In genomic region chr4:95053041-95053790, GRCm38 (mm10) we compare ENCODE assay signal across 8 mouse cellular contexts. TPM values are rescaled to one million over a fixed set of nuclear protein-coding genes. Genes with fewer than 3 reads are reported as not detected.
A peak's percentile ranks its signal among the peaks of the same experiment; 100 is the strongest.
DNase-seq lines count a peak whose midpoint lies in the region; ATAC-seq and TF ChIP-seq lines count a peak whose summit lies in the region.

No protein-coding gene starts in this region.

- WGBS in forebrain, embryonic 12.5 days = under 1% methylated on average over 29 of the region's 29 CpGs
- WGBS in heart, postnatal 0 days = under 1% methylated on average over 29 of the region's 29 CpGs
- under 1% methylated on average over 29 of the region's 29 CpGs for WGBS in liver, embryonic 14.5 days (ENCODE audit: insufficient replicate concordance)
- WGBS in stomach, embryonic 15.5 days = under 1% methylated on average over 29 of the region's 29 CpGs

- TF ChIP-seq EP300 in heart, postnatal 0 days (IDR thresholded peaks at IDR 0.05; ENCODE audit: low read depth) = no peak; the same call in none of the 2 replicates
- no peak for TF ChIP-seq EP300 in liver, embryonic 14.5 days (IDR thresholded peaks at IDR 0.05; ENCODE audit: low read depth)

- ATAC-seq in forebrain, embryonic 12.5 days (ENCODE audit: low FRiP score) = peak; percentile 57
- ATAC-seq in heart, postnatal 0 days (ENCODE audit: insufficient read depth, low read depth) = peak; percentile 45
- ATAC-seq in liver, embryonic 14.5 days (ENCODE audit: insufficient read depth) = peak; percentile 36
- peak; percentile 59 for ATAC-seq in stomach, embryonic 15.5 days (ENCODE audit: insufficient read depth, low FRiP score, low read depth)

- peak; percentile 66 for TF ChIP-seq CTCF in E14TG2a.4 (conservative IDR thresholded peaks at IDR 0.05; ENCODE audit: low read length)
- peak; percentile 86 for TF ChIP-seq CTCF in heart, postnatal 0 days (IDR thresholded peaks at IDR 0.05; ENCODE audit: low read depth)
- peak; percentile 75 for TF ChIP-seq CTCF in liver, embryonic 14.5 days (IDR thresholded peaks at IDR 0.05; ENCODE audit: low read depth)

- H3K27ac ChIP-seq in forebrain, embryonic 12.5 days = peak overlapping the region; percentile 97
- H3K27ac ChIP-seq in heart, postnatal 0 days (ENCODE audit: low read depth) = peak overlapping the region; percentile 99
- H3K27ac ChIP-seq in liver, embryonic 14.5 days = peak overlapping the region; percentile 34
- peak overlapping the region; percentile 97 for H3K27ac ChIP-seq in stomach, embryonic 15.5 days

- H3K36me3 ChIP-seq in E14TG2a.4 (ENCODE audit: insufficient read depth, low read length) = no peaks in the 10 kb centered on the region
- no peaks in the 10 kb centered on the region for H3K36me3 ChIP-seq in forebrain, embryonic 12.5 days (replicated peaks)
- H3K36me3 ChIP-seq in heart, postnatal 0 days (replicated peaks; ENCODE audit: control insufficient read depth, insufficient read depth, low read length) = no peaks in the 10 kb centered on the region
- no peaks in the 10 kb centered on the region for H3K36me3 ChIP-seq in liver, embryonic 14.5 days (replicated peaks; ENCODE audit: control insufficient read depth, insufficient read depth, low read depth)
- no peaks in the 10 kb centered on the region for H3K36me3 ChIP-seq in stomach, embryonic 15.5 days

- no peaks in the 10 kb centered on the region for H3K9me3 ChIP-seq in E14TG2a.4 (ENCODE audit: low read length)
- H3K9me3 ChIP-seq in forebrain, embryonic 12.5 days = no peaks in the 10 kb centered on the region
- H3K9me3 ChIP-seq in heart, postnatal 0 days (replicated peaks; ENCODE audit: control insufficient read depth, low read length) = no peaks in the 10 kb centered on the region
- H3K9me3 ChIP-seq in liver, embryonic 14.5 days (ENCODE audit: control insufficient read depth, low read length) = no peaks in the 10 kb centered on the region
- no peaks in the 10 kb centered on the region for H3K9me3 ChIP-seq in stomach, embryonic 15.5 days

- H3K4me2 ChIP-seq in forebrain, embryonic 12.5 days = peak overlapping the region; percentile 90
- H3K4me2 ChIP-seq in heart, postnatal 0 days (ENCODE audit: low read depth, low read length) = peak overlapping the region; percentile 85
- H3K4me2 ChIP-seq in liver, embryonic 14.5 days (ENCODE audit: low read depth) = peak overlapping the region; percentile 86
- H3K4me2 ChIP-seq in stomach, embryonic 15.5 days = peak overlapping the region; percentile 70

- DNase-seq in c-Kit-positive CD71-positive TER-119-positive erythroid progenitor cells, embryonic 14.5 days (ENCODE audit: low spot score) = peak; percentile 76
- peak; percentile 96 for DNase-seq in heart, postnatal 0 days (ENCODE audit: low spot score)
- peak; percentile 94 to 98 for DNase-seq in kidney, postnatal 36 days
- peak; percentile 60 to 75 (median 68) for DNase-seq in liver, embryonic 14.5 days (ENCODE audit: low read depth in 3 of 3, low spot score in 3 of 3)
- peak; percentile 88 for DNase-seq in neural tube, embryonic 10.5 days (ENCODE audit: extremely low spot score, low spot score)

- H3K4me3 ChIP-seq in E14TG2a.4 (replicated peaks; ENCODE audit: low read length) = peak overlapping the region; percentile 90
- peak overlapping the region; percentile 85 for H3K4me3 ChIP-seq in forebrain, embryonic 12.5 days (replicated peaks)
- peak overlapping the region; percentile 76 for H3K4me3 ChIP-seq in heart, postnatal 0 days (ENCODE audit: low read depth, low read length)
- peak overlapping the region; percentile 60 to 63 for H3K4me3 ChIP-seq in liver, embryonic 14.5 days (ENCODE audit: insufficient read depth in 1 of 2, low read depth in 2 of 2, low read length in 2 of 2)
- H3K4me3 ChIP-seq in stomach, embryonic 15.5 days (replicated peaks) = peak overlapping the region; percentile 50

- peak overlapping the region; percentile 64 for H3K9ac ChIP-seq in forebrain, embryonic 12.5 days
- H3K9ac ChIP-seq in heart, postnatal 0 days (replicated peaks; ENCODE audit: low read depth, low read length) = peak overlapping the region; percentile 85
- H3K9ac ChIP-seq in liver, embryonic 14.5 days (replicated peaks) = peak overlapping the region; percentile 63
- H3K9ac ChIP-seq in stomach, embryonic 15.5 days = peak overlapping the region; percentile 64

- peaks cover 30% of the 10 kb centered on the region for H3K4me1 ChIP-seq in E14TG2a.4 (replicated peaks; ENCODE audit: low read depth, low read length)
- H3K4me1 ChIP-seq in forebrain, embryonic 12.5 days = peaks cover 28% of the 10 kb centered on the region
- peaks cover 10% of the 10 kb centered on the region for H3K4me1 ChIP-seq in heart, postnatal 0 days (ENCODE audit: control insufficient read depth, insufficient read depth)
- H3K4me1 ChIP-seq in liver, embryonic 14.5 days (replicated peaks; ENCODE audit: control insufficient read depth in 2 of 2, insufficient read depth in 2 of 2, low read length in 1 of 2) = no peaks in the 10 kb centered on the region
- H3K4me1 ChIP-seq in stomach, embryonic 15.5 days = 0 out of 2 replicates have a peak, but pooled peaks cover 16% of the 10 kb centered on the region

- H3K27me3 ChIP-seq in E14TG2a.4 (ENCODE audit: insufficient read depth, low read length) = peaks cover 47% of the 10 kb centered on the region
- H3K27me3 ChIP-seq in forebrain, embryonic 12.5 days = no peaks in the 10 kb centered on the region
- H3K27me3 ChIP-seq in heart, postnatal 0 days (ENCODE audit: control insufficient read depth, insufficient read depth, low read length) = no peaks in the 10 kb centered on the region
- H3K27me3 ChIP-seq in liver, embryonic 14.5 days (ENCODE audit: control insufficient read depth, insufficient read depth, low read length) = peaks cover 31% of the 10 kb centered on the region
- no peaks in the 10 kb centered on the region for H3K27me3 ChIP-seq in stomach, embryonic 15.5 days (replicated peaks)

RNA-seq across cellular contexts. Expression of gene Jun, which starts 1.2 kb away (rescaled TPM):
- 101 and 107 TPM in 2 replicates for polyA plus RNA-seq in forebrain, embryonic 12.5 days (2016; fragmentation: Nextera tagmentation; extraction: Ambion mirVana)
- 82.6 and 111 TPM in 2 replicates for total RNA-seq in heart, postnatal 0 days (2014; rRNA removed; ENCODE audit: low replicate concordance)
- polyA plus RNA-seq in heart, postnatal 0 days (2015; fragmentation: Nextera tagmentation; extraction: Ambion mirVana) = 49.5 and 74.1 TPM in 2 replicates
- polyA plus RNA-seq in liver, embryonic 14.5 days (2012; rRNA removed) = 2.0 and 2.4 TPM in 2 replicates
- polyA plus RNA-seq in liver, embryonic 14.5 days (2014; fragmentation: Nextera tagmentation; extraction: Ambion mirVana) = 1.1 and 1.4 TPM in 2 replicates
- 102 and 103 TPM in 2 replicates for polyA plus RNA-seq in stomach, embryonic 15.5 days (2015; fragmentation: Nextera tagmentation; extraction: Ambion mirVana)

Comparison
In these comparisons a context has a peak if more than half of its experiments do, and no peak if none do; other contexts are left out.
1. Peak in every context shown above with its lines: DNase-seq, ATAC-seq, H3K4me3 ChIP-seq and H3K27ac ChIP-seq.
2. H3K27ac ChIP-seq: peak in every context shown above with its lines; median percentile 99 in heart, postnatal 0 days; 97 in forebrain, embryonic 12.5 days; 97 in stomach, embryonic 15.5 days; 34 in liver, embryonic 14.5 days.
3. RNA of gene Jun, which starts 1.2 kb away (polyA plus RNA-seq): 102 to 103 TPM in stomach, embryonic 15.5 days, 101 to 107 TPM in forebrain, embryonic 12.5 days and 49.5 to 74.1 TPM in heart, postnatal 0 days; 1.1 to 2.4 TPM in liver, embryonic 14.5 days; every median in the first group is over 10 times any median in the second.